Comparison of ENCODE assay signal across 9 mouse cellular contexts in the genomic region with DNA sequence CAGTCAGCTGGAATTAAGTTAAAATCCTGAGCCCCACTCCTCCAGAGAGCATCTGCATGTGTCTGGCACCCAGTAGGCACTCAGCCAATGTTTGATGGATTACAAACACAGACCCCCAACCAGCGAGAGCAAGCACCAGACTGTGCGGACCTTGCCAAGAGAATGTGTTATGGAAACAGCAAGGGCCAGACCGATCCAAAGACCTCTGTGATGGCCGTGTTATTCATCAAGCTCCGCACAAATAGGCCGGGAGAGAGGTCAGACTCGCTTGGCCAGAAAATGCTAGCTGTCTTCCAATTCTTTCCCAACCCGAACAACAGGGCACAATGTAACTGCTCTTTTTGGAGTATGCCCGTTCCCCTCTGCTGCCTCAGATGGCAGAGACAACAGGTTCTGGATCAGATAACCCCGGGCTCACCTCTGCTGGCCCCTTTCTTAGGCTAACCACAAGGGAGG. TPM values are rescaled to one million over a fixed set of nuclear protein-coding genes. Genes with fewer than 3 reads are reported as not detected.
DNase-seq lines count a peak whose midpoint lies in the region; ATAC-seq lines count a peak whose summit lies in the region.
"Had no signal": no experiment of that assay in that cellular context is flagged by ENCODE, and none has a peak within 500 bp of the region (broad histone marks: within the 10 kb centered on the region; RNA-seq: fewer than 3 reads in every experiment).

No protein-coding gene starts in this region.

- peak overlapping the region; percentile 90 for H3K4me2 ChIP-seq in intestine, embryonic 14.5 days (ENCODE audit: low read length)
- H3K4me2 ChIP-seq in lung, embryonic 16.5 days (ENCODE audit: low read depth, low read length): peak overlapping the region; percentile 20; the same call in 1 of the 2 replicates

- 37% methylated on average over 10 of the region's 10 CpGs for WGBS in intestine, embryonic 14.5 days
- WGBS in lung, embryonic 16.5 days: 31% methylated on average over 10 of the region's 10 CpGs

- no peak overlapping the region for H3K27ac ChIP-seq in intestine, embryonic 14.5 days (ENCODE audit: low read depth)
- no peak overlapping the region for H3K27ac ChIP-seq in lung, embryonic 16.5 days (ENCODE audit: low read length)
- H3K27ac ChIP-seq: macrophage had no signal

- H3K9ac ChIP-seq in intestine, embryonic 14.5 days (ENCODE audit: low read length): no peak overlapping the region
- H3K9ac ChIP-seq in lung, embryonic 16.5 days (ENCODE audit: low read length): peak overlapping the region; percentile 43

- H3K36me3 ChIP-seq in intestine, embryonic 14.5 days (ENCODE audit: control insufficient read depth, insufficient read depth, low read length): no peaks in the 10 kb centered on the region
- H3K36me3 ChIP-seq in lung, embryonic 16.5 days (ENCODE audit: control insufficient read depth, insufficient read depth, low read length): no peaks in the 10 kb centered on the region

- H3K4me3 ChIP-seq in intestine, embryonic 14.5 days (ENCODE audit: low read depth, low read length): no peak overlapping the region
- no peak overlapping the region; the same call in 1 of the 2 replicates for H3K4me3 ChIP-seq in lung, embryonic 16.5 days (ENCODE audit: low read length)

- ATAC-seq in intestine, embryonic 14.5 days (replicated peaks; ENCODE audit: low FRiP score, low TSS enrichment, low read depth): no peak
- no peak for ATAC-seq in lung, embryonic 16.5 days (ENCODE audit: low read depth)
- ATAC-seq in activated CD4-positive, CD25-positive, alpha-beta regulatory T cell, adult 4 months: no peak

- peaks cover 16% of the 10 kb centered on the region; the same call in 1 of the 2 replicates for H3K4me1 ChIP-seq in intestine, embryonic 14.5 days (replicated peaks; ENCODE audit: control insufficient read depth, insufficient read depth, low read length)
- peaks cover 14% of the 10 kb centered on the region for H3K4me1 ChIP-seq in lung, embryonic 16.5 days (replicated peaks; ENCODE audit: control insufficient read depth, insufficient read depth, low read length)

- peak; percentile 71 for DNase-seq in cerebellum, postnatal 10 days
- no peak for DNase-seq in cerebellum, postnatal 36 days
- DNase-seq in MN1 (ENCODE audit: low spot score): peak; percentile 46
- DNase-seq in intestine, embryonic 14.5 days (ENCODE audit: low spot score): peak; percentile 64
- DNase-seq in frontal cortex, postnatal 14 days (ENCODE audit: low spot score in 2 of 2): no peak
- DNase-seq in gastrocnemius, postnatal 4 days (ENCODE audit: low spot score in 2 of 2): no peak

- no peaks in the 10 kb centered on the region for H3K9me3 ChIP-seq in intestine, embryonic 14.5 days (ENCODE audit: control insufficient read depth, low read length)
- no peaks in the 10 kb centered on the region for H3K9me3 ChIP-seq in lung, embryonic 16.5 days (ENCODE audit: control insufficient read depth, low read length)

- no peaks in the 10 kb centered on the region for H3K27me3 ChIP-seq in intestine, embryonic 14.5 days (replicated peaks; ENCODE audit: control insufficient read depth, insufficient read depth, low read length)
- H3K27me3 ChIP-seq in lung, embryonic 16.5 days (ENCODE audit: control insufficient read depth, insufficient read depth, low read depth, low read length): no peaks in the 10 kb centered on the region

RNA-seq across cellular contexts. Expression of a gene that starts 1.9 kb away (rescaled TPM):
- 14.7 and 15.4 TPM in 2 replicates for polyA plus RNA-seq in intestine, embryonic 14.5 days (2014; fragmentation: Nextera tagmentation; extraction: Ambion mirVana)
- 13.2 and 14.0 TPM in 2 replicates for polyA plus RNA-seq in lung, embryonic 16.5 days (2015; fragmentation: Nextera tagmentation; extraction: Ambion mirVana)
- 10 to 100 TPM; 21.4 to 28.1 TPM for polyA plus RNA-seq in activated CD4-positive, CD25-positive, alpha-beta regulatory T cell, adult 4 months (2017; shearing (Covaris generic))
- total RNA-seq in gastrocnemius, postnatal 4 days (2021): 10 to 100 TPM in 1 of 2 experiments, 1 to 10 TPM in 1; 9.6 to 10.4 TPM

RNA-seq across cellular contexts. Expression of a gene that starts 3.4 kb away (rescaled TPM):
- polyA plus RNA-seq in intestine, embryonic 14.5 days (2014; fragmentation: Nextera tagmentation; extraction: Ambion mirVana): 0.11 and 0.22 TPM in 2 replicates
- 0.09 and 0.20 TPM in 2 replicates for polyA plus RNA-seq in lung, embryonic 16.5 days (2015; fragmentation: Nextera tagmentation; extraction: Ambion mirVana)
- under 1 TPM in 1 of 2 experiments, not detected in 1; 0.25 TPM for polyA plus RNA-seq in activated CD4-positive, CD25-positive, alpha-beta regulatory T cell, adult 4 months (2017; shearing (Covaris generic))
- not detected for total RNA-seq in gastrocnemius, postnatal 4 days (2021)
- polyA plus RNA-seq: macrophage had no signal

RNA-seq across cellular contexts. Expression of a gene that starts 17.5 kb away (rescaled TPM):
- 12.1 and 13.5 TPM in 2 replicates for polyA plus RNA-seq in intestine, embryonic 14.5 days (2014; fragmentation: Nextera tagmentation; extraction: Ambion mirVana)
- polyA plus RNA-seq in lung, embryonic 16.5 days (2015; fragmentation: Nextera tagmentation; extraction: Ambion mirVana): 12.7 and 13.4 TPM in 2 replicates
- 1 to 10 TPM; 7.9 to 9.4 TPM for polyA plus RNA-seq in activated CD4-positive, CD25-positive, alpha-beta regulatory T cell, adult 4 months (2017; shearing (Covaris generic))
- total RNA-seq in gastrocnemius, postnatal 4 days (2021): 1 to 10 TPM; 5.4 to 6.0 TPM

RNA-seq across cellular contexts. Expression of a gene that starts 19.7 kb away (rescaled TPM):
- 40.3 and 42.5 TPM in 2 replicates for polyA plus RNA-seq in intestine, embryonic 14.5 days (2014; fragmentation: Nextera tagmentation; extraction: Ambion mirVana)
- polyA plus RNA-seq in lung, embryonic 16.5 days (2015; fragmentation: Nextera tagmentation; extraction: Ambion mirVana): 23.6 and 30.5 TPM in 2 replicates
- polyA plus RNA-seq in activated CD4-positive, CD25-positive, alpha-beta regulatory T cell, adult 4 months (2017; shearing (Covaris generic)): 10 to 100 TPM; 34.6 to 37.7 TPM
- 10 to 100 TPM; 22.3 to 27.4 TPM for total RNA-seq in gastrocnemius, postnatal 4 days (2021)

RNA-seq across cellular contexts. Expression of a gene that starts 21.8 kb away (rescaled TPM):
- 1.6 TPM in 2 replicates for polyA plus RNA-seq in intestine, embryonic 14.5 days (2014; fragmentation: Nextera tagmentation; extraction: Ambion mirVana)
- 14.5 and 16.2 TPM in 2 replicates for polyA plus RNA-seq in lung, embryonic 16.5 days (2015; fragmentation: Nextera tagmentation; extraction: Ambion mirVana)
- polyA plus RNA-seq in activated CD4-positive, CD25-positive, alpha-beta regulatory T cell, adult 4 months (2017; shearing (Covaris generic)): not detected
- total RNA-seq in gastrocnemius, postnatal 4 days (2021): 100 to 1,000 TPM; 115 to 124 TPM
- polyA plus RNA-seq: macrophage had no signal

Comparison
In these comparisons a context has a peak if more than half of its experiments do, and no peak if none do; other contexts are left out.
1. DNase-seq: peak in cerebellum, postnatal 10 days (2 of 2), MN1 (single experiment) and intestine, embryonic 14.5 days (single experiment); none in cerebellum, postnatal 36 days (0 of 2), frontal cortex, postnatal 14 days (0 of 2) and gastrocnemius, postnatal 4 days (0 of 2).